19 mouse cellular contexts compared by ENCODE assay signal in the genomic region with DNA sequence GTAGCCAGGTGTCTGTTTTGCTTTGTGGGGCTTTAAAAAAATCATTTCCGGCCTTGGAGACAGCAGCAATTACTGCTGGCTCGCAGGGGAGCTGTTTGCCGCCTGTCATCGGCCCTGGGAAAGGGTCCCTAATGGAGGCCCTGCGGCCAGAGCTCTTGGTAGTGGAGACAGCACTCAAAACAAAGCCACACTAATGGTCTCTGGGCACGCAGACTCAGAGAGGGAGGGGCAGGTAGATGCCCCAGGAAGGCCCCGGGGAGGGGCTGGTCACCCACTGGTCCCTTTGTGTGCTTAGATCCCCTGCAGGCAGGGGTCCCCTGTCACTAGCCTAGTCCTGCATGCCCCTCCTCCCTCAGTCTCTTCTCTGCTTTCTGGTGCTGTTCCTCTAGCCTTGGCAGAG. TPM values are rescaled to one million over a fixed set of nuclear protein-coding genes. Genes with fewer than 3 reads are reported as not detected.
A peak's percentile ranks its signal among the peaks of the same experiment; 100 is the strongest.
DNase-seq lines count a peak whose midpoint lies in the region; ATAC-seq and TF ChIP-seq lines count a peak whose summit lies in the region.
"Had no signal": no experiment of that assay in that cellular context is flagged by ENCODE, and none has a peak within 500 bp of the region (broad histone marks: within the 10 kb centered on the region; RNA-seq: fewer than 3 reads in every experiment).

No protein-coding gene starts in this region.

- no peak overlapping the region for H3K4me2 ChIP-seq in midbrain, embryonic 11.5 days
- H3K4me2 ChIP-seq in forebrain, postnatal 0 days (ENCODE audit: low read depth) = no peak overlapping the region
- H3K4me2 ChIP-seq in limb, embryonic 11.5 days (ENCODE audit: low read depth, severe bottlenecking) = no peak overlapping the region
- H3K4me2 ChIP-seq in neural tube, embryonic 14.5 days (ENCODE audit: low read depth, low read length) = peak overlapping the region; percentile 24; the same call in 1 of the 2 replicates
- H3K4me2 ChIP-seq: heart, embryonic 15.5 days; intestine, embryonic 15.5 days; liver, embryonic 11.5 days had no signal

- no peaks in the 10 kb centered on the region for H3K36me3 ChIP-seq in midbrain, embryonic 10.5 days
- no peaks in the 10 kb centered on the region for H3K36me3 ChIP-seq in midbrain, embryonic 11.5 days (ENCODE audit: control insufficient read depth, insufficient read depth, low read length)
- no peaks in the 10 kb centered on the region for H3K36me3 ChIP-seq in forebrain, postnatal 0 days (ENCODE audit: insufficient read depth)
- no peaks in the 10 kb centered on the region for H3K36me3 ChIP-seq in limb, embryonic 11.5 days (ENCODE audit: control insufficient read depth, insufficient read depth, low read length)
- H3K36me3 ChIP-seq in neural tube, embryonic 14.5 days (ENCODE audit: control insufficient read depth, insufficient read depth, low read length) = no peaks in the 10 kb centered on the region
- H3K36me3 ChIP-seq: G1E; heart, embryonic 15.5 days; intestine, embryonic 15.5 days had no signal

- peak overlapping the region; percentile 1; the same call in 1 of the 2 replicates for H3K27ac ChIP-seq in midbrain, embryonic 10.5 days (replicated peaks)
- no peak overlapping the region for H3K27ac ChIP-seq in midbrain, embryonic 11.5 days (ENCODE audit: low read depth, low read length)
- H3K27ac ChIP-seq in forebrain, postnatal 0 days (ENCODE audit: low read depth, low read length) = no peak overlapping the region
- no peak overlapping the region for H3K27ac ChIP-seq in limb, embryonic 11.5 days (replicated peaks; ENCODE audit: low read depth, low read length)
- peak overlapping the region; percentile 62 for H3K27ac ChIP-seq in neural tube, embryonic 14.5 days (ENCODE audit: low read depth, low read length)
- H3K27ac ChIP-seq: heart, embryonic 15.5 days; intestine, embryonic 15.5 days had no signal

- TF ChIP-seq CTCF in forebrain, postnatal 0 days (IDR thresholded peaks at IDR 0.05; ENCODE audit: low read depth) = no peak

- H3K9me3 ChIP-seq in midbrain, embryonic 10.5 days (replicated peaks) = no peaks in the 10 kb centered on the region
- no peaks in the 10 kb centered on the region for H3K9me3 ChIP-seq in midbrain, embryonic 11.5 days (ENCODE audit: control insufficient read depth, low read length)
- no peaks in the 10 kb centered on the region for H3K9me3 ChIP-seq in forebrain, postnatal 0 days (ENCODE audit: low read length)
- no peaks in the 10 kb centered on the region for H3K9me3 ChIP-seq in limb, embryonic 11.5 days (ENCODE audit: control insufficient read depth, low read length)
- no peaks in the 10 kb centered on the region for H3K9me3 ChIP-seq in neural tube, embryonic 14.5 days (ENCODE audit: control insufficient read depth, low read length)
- H3K9me3 ChIP-seq: G1E; heart, embryonic 15.5 days; intestine, embryonic 15.5 days had no signal

- no peak overlapping the region for H3K4me3 ChIP-seq in midbrain, embryonic 10.5 days
- H3K4me3 ChIP-seq in midbrain, embryonic 11.5 days (ENCODE audit: low read depth, low read length) = no peak overlapping the region
- H3K4me3 ChIP-seq in forebrain, postnatal 0 days (ENCODE audit: low read depth, low read length) = no peak overlapping the region
- no peak overlapping the region for H3K4me3 ChIP-seq in limb, embryonic 11.5 days (ENCODE audit: low read depth, low read length)
- no peak overlapping the region for H3K4me3 ChIP-seq in neural tube, embryonic 14.5 days (ENCODE audit: low read depth, low read length)
- H3K4me3 ChIP-seq: erythroblast, embryonic 14.5 days; heart, embryonic 15.5 days; intestine, embryonic 15.5 days had no signal

- peaks cover 38% of the 10 kb centered on the region for H3K27me3 ChIP-seq in midbrain, embryonic 10.5 days (ENCODE audit: low read depth, poor library complexity, severe bottlenecking)
- no peaks in the 10 kb centered on the region for H3K27me3 ChIP-seq in midbrain, embryonic 11.5 days (ENCODE audit: control insufficient read depth, insufficient read depth, low read length)
- no peaks in the 10 kb centered on the region for H3K27me3 ChIP-seq in forebrain, postnatal 0 days (ENCODE audit: insufficient read depth, low read length)
- no peaks in the 10 kb centered on the region for H3K27me3 ChIP-seq in limb, embryonic 11.5 days (ENCODE audit: control insufficient read depth, insufficient read depth, low read length)
- H3K27me3 ChIP-seq in neural tube, embryonic 14.5 days (ENCODE audit: control insufficient read depth, insufficient read depth, low read length) = no peaks in the 10 kb centered on the region
- H3K27me3 ChIP-seq: intestine, embryonic 15.5 days had no signal

- no peak for ATAC-seq in midbrain, embryonic 11.5 days (ENCODE audit: low FRiP score)
- no peak for ATAC-seq in forebrain, postnatal 0 days
- ATAC-seq in limb, embryonic 11.5 days (ENCODE audit: insufficient number of reproducible peaks, low FRiP score, low TSS enrichment, low read depth) = no peak
- ATAC-seq in neural tube, embryonic 14.5 days (ENCODE audit: low read depth) = no peak
- no peak for ATAC-seq in inflammation-experienced regulatory T-cells, adult 6 months
- ATAC-seq: intestine, embryonic 15.5 days had no signal

- no peak overlapping the region for H3K9ac ChIP-seq in midbrain, embryonic 11.5 days (ENCODE audit: low read length)
- H3K9ac ChIP-seq in forebrain, postnatal 0 days = 0 out of 2 replicates have a peak overlapping the region, but pooled peaks have one; percentile 6
- no peak overlapping the region for H3K9ac ChIP-seq in limb, embryonic 11.5 days (ENCODE audit: low read length)
- no peak overlapping the region; the same call in 1 of the 2 replicates for H3K9ac ChIP-seq in neural tube, embryonic 14.5 days (replicated peaks; ENCODE audit: low read depth, low read length)
- H3K9ac ChIP-seq: heart, embryonic 15.5 days; intestine, embryonic 15.5 days had no signal

- DNase-seq in midbrain, embryonic 10.5 days (ENCODE audit: low spot score) = no peak
- no peak for DNase-seq in midbrain, embryonic 11.5 days (ENCODE audit: low spot score, missing footprints)
- no peak for DNase-seq in forebrain, postnatal 0 days
- DNase-seq in limb, embryonic 11.5 days (ENCODE audit: low spot score) = peak; percentile 42
- DNase-seq in thymus, postnatal 4 days = no peak
- DNase-seq in urinary bladder, postnatal 14 days (ENCODE audit: low spot score) = no peak
- DNase-seq: adrenal gland, postnatal 25 days; B cell, adult 2 months; cerebellum, postnatal 25 days; gastrocnemius, postnatal 25 days; kidney, postnatal 14 days; lung, postnatal 10 days had no signal

- H3K4me1 ChIP-seq in midbrain, embryonic 10.5 days = peaks cover 30% of the 10 kb centered on the region
- no peaks in the 10 kb centered on the region; the same call in 1 of the 2 replicates for H3K4me1 ChIP-seq in midbrain, embryonic 11.5 days (ENCODE audit: control insufficient read depth, insufficient read depth, low read length)
- H3K4me1 ChIP-seq in forebrain, postnatal 0 days (ENCODE audit: insufficient read depth) = peaks cover 5% of the 10 kb centered on the region; the same call in 1 of the 2 replicates
- H3K4me1 ChIP-seq in limb, embryonic 11.5 days (ENCODE audit: control insufficient read depth, insufficient read depth, low read length) = peaks cover 12% of the 10 kb centered on the region
- peaks cover 48% of the 10 kb centered on the region for H3K4me1 ChIP-seq in neural tube, embryonic 14.5 days (ENCODE audit: control insufficient read depth, insufficient read depth, low read length)
- H3K4me1 ChIP-seq: heart, embryonic 15.5 days had no signal

- WGBS in midbrain, embryonic 10.5 days = 18% methylated on average over 7 of the region's 7 CpGs
- 13% methylated on average over 7 of the region's 7 CpGs for WGBS in midbrain, embryonic 11.5 days
- 10% methylated on average over 7 of the region's 7 CpGs for WGBS in forebrain, postnatal 0 days
- 0% methylated on average over 7 of the region's 7 CpGs for WGBS in limb, embryonic 11.5 days
- WGBS in neural tube, embryonic 14.5 days = 0% methylated on average over 7 of the region's 7 CpGs

RNA-seq across cellular contexts. Expression of a gene that starts 9.0 kb away (rescaled TPM):
- 0.53 and 1.4 TPM in 2 replicates for polyA plus RNA-seq in midbrain, embryonic 10.5 days (2016; fragmentation: Nextera tagmentation; extraction: Ambion mirVana)
- polyA plus RNA-seq in midbrain, embryonic 11.5 days (2014; fragmentation: Nextera tagmentation; extraction: Ambion mirVana) = 3.4 and 3.5 TPM in 2 replicates
- 90.0 and 113 TPM in 2 replicates for total RNA-seq in forebrain, postnatal 0 days (2014; rRNA removed)
- polyA plus RNA-seq in forebrain, postnatal 0 days (2015; fragmentation: Nextera tagmentation; extraction: Ambion mirVana) = 21.5 and 25.9 TPM in 2 replicates
- 0.14 TPM in 1 of 2 replicates, not detected in the other for polyA plus RNA-seq in limb, embryonic 11.5 days (2014; fragmentation: Nextera tagmentation; extraction: Ambion mirVana)
- 46.5 and 60.0 TPM in 2 replicates for polyA plus RNA-seq in neural tube, embryonic 14.5 days (2014; fragmentation: Nextera tagmentation; extraction: Ambion mirVana)
- not detected for polyA plus RNA-seq in inflammation-experienced regulatory T-cells, adult 6 months (2017; shearing (Covaris generic))
- total RNA-seq: G1E; gastrocnemius, postnatal 25 days had no signal
- polyA plus RNA-seq: erythroblast, embryonic 14.5 days; G1E; heart, embryonic 15.5 days had no signal

Comparison
In these comparisons a context has a peak if more than half of its experiments do, and no peak if none do; other contexts are left out.
1. H3K27ac ChIP-seq: peak in midbrain, embryonic 10.5 days (single experiment) and neural tube, embryonic 14.5 days (single experiment); none in midbrain, embryonic 11.5 days (single experiment), forebrain, postnatal 0 days (single experiment) and limb, embryonic 11.5 days (single experiment).